Mouse (Mus musculus) neural tube, embryonic 15.5 days (tissue): ENCODE data around the gene Prdm2. TPM values are rescaled to one million over a fixed set of nuclear protein-coding genes. Genes with fewer than 3 reads are reported as not detected.

Experiments used
- ATAC-seq: fragments of 200-750 bp; cut with Nextera tagmentation; 2 replicates; pipeline ENCODE4 v1.8.0; 2017; ENCODE audit warnings: mild to moderate bottlenecking, moderate TSS enrichment, moderate library complexity; ENCODE audit not compliant: low FRiP score
- H3K27ac ChIP-seq: fragments of 300-500 bp; sonication (generic); replicated peaks from 2 replicates; pipeline ENCODE4 v1.5.1; 2015; ENCODE audit warnings: mild to moderate bottlenecking, inconsistent platforms
- H3K27me3 ChIP-seq: fragments of 300-500 bp; sonication (generic); replicated peaks from 2 replicates; pipeline ENCODE4 v1.6.1; 2015; ENCODE audit warnings: inconsistent platforms
- H3K36me3 ChIP-seq: fragments of 300-500 bp; sonication (generic); 2 replicates; pipeline ENCODE4 v1.6.1; 2015; ENCODE audit warnings: inconsistent platforms
- H3K4me1 ChIP-seq: fragments of 300-500 bp; sonication (generic); 2 replicates; pipeline ENCODE4 v1.6.1; 2015; ENCODE audit warnings: inconsistent platforms
- H3K4me2 ChIP-seq: fragments of 300-500 bp; sonication (generic); 2 replicates; pipeline ENCODE4 v1.6.1; 2015; ENCODE audit warnings: inconsistent platforms, mild to moderate bottlenecking, moderate library complexity
- H3K4me3 ChIP-seq: fragments of 300-500 bp; sonication (generic); replicated peaks from 2 replicates; pipeline ENCODE4 v1.5.1; 2015; ENCODE audit warnings: mild to moderate bottlenecking, inconsistent platforms
- H3K9ac ChIP-seq: fragments of 300-500 bp; sonication (generic); replicated peaks from 2 replicates; pipeline ENCODE4 v1.6.1; 2015; ENCODE audit warnings: mild to moderate bottlenecking, inconsistent platforms
- H3K9me3 ChIP-seq: fragments of 300-500 bp; sonication (generic); replicated peaks from 2 replicates; pipeline ENCODE4 v1.6.1; 2016; ENCODE audit warnings: inconsistent platforms
- WGBS: fragments of 180-500 bp; shearing (Covaris S2); methylation state at CpG from one replicate; pipeline ENCODE4 v1.1.7; 2015; ENCODE audit warnings: mixed read lengths; 5-methylcytosine and 5-hydroxymethylcytosine counted together
- polyA plus RNA-seq: library from polyadenylated mRNA; unstranded; fragments of >200 nt; fragmentation: Nextera tagmentation; extraction: Ambion mirVana; gene quantifications from 2 replicates; pipeline ENCODE4 v1.2.1, GENCODE M21; 2015

Gene Prdm2
- polyA plus RNA-seq, 1 experiment from 2014 or later = 13.2 TPM

GRCm38 (mm10) chr4:143202653-143203052 is 10.1 kb downstream of the Prdm2 start:
- no peak overlapping the region for H3K4me3 ChIP-seq

GRCm38 (mm10) chr4:143198371-143198770 is 14.4 kb downstream of the Prdm2 start:
- Histone ChIP-seq H3K4me3 (no peak overlapping the region), H3K27me3 (no peaks in the 10 kb centered on the region), H3K4me2 (no peak overlapping the region), H3K4me1 (no peaks in the 10 kb centered on the region), H3K36me3 (no peaks in the 10 kb centered on the region), H3K9me3 (no peaks in the 10 kb centered on the region), H3K27ac (no peak overlapping the region), H3K9ac (no peak overlapping the region)
- no peak for ATAC-seq
- WGBS = 88% methylated on average over 3 of the region's 3 CpGs

More at GRCm38 (mm10) chr4:143202653-143203052, 10.1 kb downstream of the Prdm2 start:
- Histone ChIP-seq H3K27ac (no peak overlapping the region), H3K4me2 (no peak overlapping the region), H3K9ac (no peak overlapping the region), H3K4me1 (no peaks in the 10 kb centered on the region), H3K9me3 (no peaks in the 10 kb centered on the region), H3K36me3 (no peaks in the 10 kb centered on the region), H3K27me3 (no peaks in the 10 kb centered on the region)
- WGBS = 82% methylated on average over 3 of the region's 3 CpGs
- ATAC-seq = no peak

GRCm38 (mm10) chr4:143197845-143198356 is 14.9 kb downstream of the Prdm2 start:
- WGBS = 88% methylated on average over 5 of the region's 5 CpGs
- ATAC-seq = no peak
- H3K4me3 ChIP-seq = no peak overlapping the region

GRCm38 (mm10) chr4:143194328-143194727 is 18.5 kb downstream of the Prdm2 start:
- Histone ChIP-seq H3K27me3 (no peaks in the 10 kb centered on the region), H3K9ac (no peak overlapping the region), H3K4me1 (peaks cover 3% of the 10 kb centered on the region; the same call in 1 of the 2 replicates), H3K4me2 (no peak overlapping the region), H3K36me3 (no peaks in the 10 kb centered on the region), H3K27ac (no peak overlapping the region), H3K9me3 (no peaks in the 10 kb centered on the region), H3K4me3 (no peak overlapping the region)
- no peak for ATAC-seq
- 82% methylated on average over 5 of the region's 5 CpGs for WGBS

More at GRCm38 (mm10) chr4:143197845-143198356, 14.9 kb downstream of the Prdm2 start:
- Histone ChIP-seq H3K9me3 (no peaks in the 10 kb centered on the region), H3K9ac (no peak overlapping the region), H3K27me3 (no peaks in the 10 kb centered on the region), H3K27ac (no peak overlapping the region), H3K4me2 (no peak overlapping the region), H3K4me1 (no peaks in the 10 kb centered on the region), H3K36me3 (no peaks in the 10 kb centered on the region)

GRCm38 (mm10) chr4:143193164-143193563 is 19.6 kb downstream of the Prdm2 start:
- Histone ChIP-seq H3K9me3 (no peaks in the 10 kb centered on the region), H3K9ac (no peak overlapping the region), H3K4me1 (peaks cover 3% of the 10 kb centered on the region; the same call in 1 of the 2 replicates), H3K27me3 (no peaks in the 10 kb centered on the region), H3K4me3 (no peak overlapping the region), H3K36me3 (no peaks in the 10 kb centered on the region), H3K4me2 (no peak overlapping the region), H3K27ac (no peak overlapping the region)
- 78% methylated on average over 6 of the region's 6 CpGs for WGBS
- ATAC-seq = no peak

- WGBS = 78% methylated on average over 3 of the region's 3 CpGs
Observed at GRCm38 (mm10) chr4:143191783-143192182, 21.0 kb downstream of the Prdm2 start.

GRCm38 (mm10) chr4:143190657-143191056 is 22.1 kb downstream of the Prdm2 start:
- Histone ChIP-seq H3K27ac (no peak overlapping the region), H3K4me3 (no peak overlapping the region), H3K27me3 (no peaks in the 10 kb centered on the region), H3K4me1 (peaks cover 3% of the 10 kb centered on the region; the same call in 1 of the 2 replicates), H3K4me2 (no peak overlapping the region), H3K9ac (no peak overlapping the region), H3K9me3 (no peaks in the 10 kb centered on the region), H3K36me3 (peaks cover 3% of the 10 kb centered on the region; the same call in 1 of the 2 replicates)
- WGBS = 50% methylated on average over 4 of the region's 4 CpGs
- no peak for ATAC-seq

More at GRCm38 (mm10) chr4:143191783-143192182, 21.0 kb downstream of the Prdm2 start:
- Histone ChIP-seq H3K27me3 (no peaks in the 10 kb centered on the region), H3K4me1 (peaks cover 3% of the 10 kb centered on the region; the same call in 1 of the 2 replicates), H3K4me2 (no peak overlapping the region), H3K36me3 (peaks cover 1% of the 10 kb centered on the region; the same call in 1 of the 2 replicates), H3K9me3 (no peaks in the 10 kb centered on the region), H3K9ac (no peak overlapping the region), H3K4me3 (no peak overlapping the region), H3K27ac (no peak overlapping the region)
- no peak for ATAC-seq

GRCm38 (mm10) chr4:143188571-143189191 is 24.1 kb downstream of the Prdm2 start:
- WGBS = 84% methylated on average over 5 of the region's 5 CpGs
- no peak for ATAC-seq
- no peaks in the 10 kb centered on the region for H3K9me3 ChIP-seq
- H3K4me2 ChIP-seq = no peak overlapping the region
- peaks cover 6% of the 10 kb centered on the region; the same call in 1 of the 2 replicates for H3K36me3 ChIP-seq
- H3K27me3 ChIP-seq = no peaks in the 10 kb centered on the region
- no peak overlapping the region for H3K9ac ChIP-seq
- no peak overlapping the region for H3K4me3 ChIP-seq
- no peak overlapping the region for H3K27ac ChIP-seq
- peaks cover 3% of the 10 kb centered on the region; the same call in 1 of the 2 replicates for H3K4me1 ChIP-seq

- ATAC-seq = no peak
Observed at GRCm38 (mm10) chr4:143186066-143186465, 26.7 kb downstream of the Prdm2 start.

GRCm38 (mm10) chr4:143185496-143185895 is 27.3 kb downstream of the Prdm2 start:
- H3K9ac ChIP-seq = no peak overlapping the region
- no peaks in the 10 kb centered on the region for H3K27me3 ChIP-seq
- WGBS = 85% methylated on average over 9 of the region's 9 CpGs
- peaks cover under 1% of the 10 kb centered on the region; the same call in 1 of the 2 replicates for H3K4me1 ChIP-seq
- H3K9me3 ChIP-seq = no peaks in the 10 kb centered on the region
- H3K4me2 ChIP-seq = no peak overlapping the region
- ATAC-seq = no peak
- no peak overlapping the region for H3K27ac ChIP-seq
- no peak overlapping the region for H3K4me3 ChIP-seq
- H3K36me3 ChIP-seq = peaks cover 11% of the 10 kb centered on the region; the same call in 1 of the 2 replicates

More at GRCm38 (mm10) chr4:143186066-143186465, 26.7 kb downstream of the Prdm2 start:
- H3K9me3 ChIP-seq = no peaks in the 10 kb centered on the region
- peaks cover 8% of the 10 kb centered on the region; the same call in 1 of the 2 replicates for H3K36me3 ChIP-seq
- H3K9ac ChIP-seq = no peak overlapping the region
- H3K27me3 ChIP-seq = no peaks in the 10 kb centered on the region
- no peak overlapping the region for H3K27ac ChIP-seq
- no peak overlapping the region for H3K4me3 ChIP-seq
- no peak overlapping the region for H3K4me2 ChIP-seq
- H3K4me1 ChIP-seq = peaks cover 3% of the 10 kb centered on the region; the same call in 1 of the 2 replicates

- no peak overlapping the region for H3K27ac ChIP-seq
- WGBS = 86% methylated on average over 6 of the region's 6 CpGs
- no peak overlapping the region for H3K9ac ChIP-seq
- no peak for ATAC-seq
- peaks cover 16% of the 10 kb centered on the region for H3K36me3 ChIP-seq
- H3K9me3 ChIP-seq = no peaks in the 10 kb centered on the region
- no peaks in the 10 kb centered on the region for H3K4me1 ChIP-seq
- no peak overlapping the region for H3K4me3 ChIP-seq
- no peak overlapping the region for H3K4me2 ChIP-seq
- H3K27me3 ChIP-seq = no peaks in the 10 kb centered on the region
Observed at GRCm38 (mm10) chr4:143183141-143183540, 29.7 kb downstream of the Prdm2 start.

- no peaks in the 10 kb centered on the region for H3K4me1 ChIP-seq
- no peak overlapping the region for H3K4me2 ChIP-seq
- H3K9ac ChIP-seq = no peak overlapping the region
- peaks cover 12% of the 10 kb centered on the region for H3K36me3 ChIP-seq
- no peak for ATAC-seq
- no peak overlapping the region for H3K4me3 ChIP-seq
- H3K27me3 ChIP-seq = no peaks in the 10 kb centered on the region
- 94% methylated on average over 5 of the region's 5 CpGs for WGBS
- H3K9me3 ChIP-seq = no peaks in the 10 kb centered on the region
- H3K27ac ChIP-seq = no peak overlapping the region
Observed at GRCm38 (mm10) chr4:143180731-143181130, 32.1 kb downstream of the Prdm2 start.
